Mouse (Mus musculus) embryonic fibroblast, embryonic 13.5 days (primary cell): ENCODE results near the gene Celf2. TPM values are rescaled to one million over a fixed set of nuclear protein-coding genes. Genes with fewer than 3 reads are reported as not detected.

Experiments
- H3K27ac ChIP-seq: 2 replicates; pipeline ENCODE4 v1.5.1; 2012; ENCODE audit warnings: low read length, control low read depth, inconsistent platforms; ENCODE audit not compliant: insufficient read depth
- H3K4me1 ChIP-seq: 2 replicates; pipeline ENCODE4 v1.6.1; 2011; ENCODE audit warnings: low read length; ENCODE audit not compliant: control insufficient read depth, insufficient read depth
- H3K4me3 ChIP-seq: 2 replicates; pipeline ENCODE4 v1.5.1; 2011; ENCODE audit warnings: mild to moderate bottlenecking, control low read depth, low read length; ENCODE audit not compliant: insufficient read depth
- CTCF ChIP-seq: IDR thresholded peaks from 2 replicates; pipeline ENCODE4 v1.5.1; 2011; ENCODE audit warnings: mild to moderate bottlenecking, control low read depth, low read length, moderate library complexity, borderline replicate concordance; ENCODE audit not compliant: insufficient read depth
- POLR2A ChIP-seq: IDR thresholded peaks from 2 replicates; pipeline ENCODE4 v1.6.1; 2011; ENCODE audit warnings: low read depth, mild to moderate bottlenecking, control low read depth, low read length, moderate library complexity
- polyA plus RNA-seq: library from polyadenylated mRNA; stranded (reverse); fragments of >200 nt; gene quantifications from 2 replicates; pipeline ENCODE4 v1.2.4, GENCODE M21; 2011; ENCODE audit warnings: low read depth; ENCODE audit not compliant: missing spikeins, insufficient read length

Celf2 gene
- polyA plus RNA-seq, 1 experiment = 36.6 TPM

- H3K27ac ChIP-seq = no peak overlapping the region
- H3K4me3 ChIP-seq = no peak overlapping the region
- TF ChIP-seq POLR2A (no peak), CTCF (no peak)
- no peaks in the 10 kb centered on the region for H3K4me1 ChIP-seq
These were observed 983.1 kb downstream of the Celf2 start for GRCm38 (mm10) chr2:6526311-6526710.

- TF ChIP-seq CTCF (no peak), POLR2A (no peak)
- H3K27ac ChIP-seq = no peak overlapping the region
- H3K4me1 ChIP-seq = no peaks in the 10 kb centered on the region
- H3K4me3 ChIP-seq = no peak overlapping the region
These were observed 985.5 kb downstream of the Celf2 start for GRCm38 (mm10) chr2:6523924-6524300.

- no peak for TF ChIP-seq CTCF
- TF ChIP-seq POLR2A = no peak
These were observed 986.0 kb downstream of the Celf2 start for GRCm38 (mm10) chr2:6523261-6523923.

GRCm38 (mm10) chr2:6522411-6522810, 987.0 kb downstream of the Celf2 start:
- Histone ChIP-seq H3K4me1 (no peaks in the 10 kb centered on the region), H3K27ac (no peak overlapping the region), H3K4me3 (no peak overlapping the region)
- TF ChIP-seq POLR2A (no peak), CTCF (no peak)

More at GRCm38 (mm10) chr2:6523261-6523923, 986.0 kb downstream of the Celf2 start:
- no peaks in the 10 kb centered on the region for H3K4me1 ChIP-seq
- H3K27ac ChIP-seq = no peak overlapping the region
- no peak overlapping the region for H3K4me3 ChIP-seq

- no peak overlapping the region for H3K4me3 ChIP-seq
- TF ChIP-seq CTCF (no peak), POLR2A (no peak)
- H3K27ac ChIP-seq = no peak overlapping the region
- no peaks in the 10 kb centered on the region for H3K4me1 ChIP-seq
These were observed 996.2 kb downstream of the Celf2 start for GRCm38 (mm10) chr2:6513176-6513575.

- TF ChIP-seq CTCF = no peak
- no peak for TF ChIP-seq POLR2A
- Histone ChIP-seq H3K4me3 (no peak overlapping the region), H3K27ac (no peak overlapping the region), H3K4me1 (no peaks in the 10 kb centered on the region)
These were observed 1002.3 kb downstream of the Celf2 start for GRCm38 (mm10) chr2:6507071-6507470.

- H3K27ac ChIP-seq = no peak overlapping the region
- no peaks in the 10 kb centered on the region for H3K4me1 ChIP-seq
- no peak for TF ChIP-seq CTCF
- TF ChIP-seq POLR2A = no peak
- H3K4me3 ChIP-seq = no peak overlapping the region
These were observed 1003.2 kb downstream of the Celf2 start for GRCm38 (mm10) chr2:6505979-6506811.

- H3K4me1 ChIP-seq = no peaks in the 10 kb centered on the region
- no peak overlapping the region for H3K4me3 ChIP-seq
- TF ChIP-seq POLR2A = no peak
- no peak for TF ChIP-seq CTCF
- H3K27ac ChIP-seq = no peak overlapping the region
These were observed 1003.8 kb downstream of the Celf2 start for GRCm38 (mm10) chr2:6505531-6505930.

- Histone ChIP-seq H3K4me1 (no peaks in the 10 kb centered on the region), H3K27ac (no peak overlapping the region), H3K4me3 (no peak overlapping the region)
- TF ChIP-seq CTCF (no peak), POLR2A (no peak)
These were observed 1011.3 kb downstream of the Celf2 start for GRCm38 (mm10) chr2:6498101-6498500.

GRCm38 (mm10) chr2:6497636-6498035, 1011.7 kb downstream of the Celf2 start:
- Histone ChIP-seq H3K4me1 (no peaks in the 10 kb centered on the region), H3K4me3 (no peak overlapping the region), H3K27ac (no peak overlapping the region)
- no peak for TF ChIP-seq POLR2A
- TF ChIP-seq CTCF = no peak
